Mouse (Mus musculus): ENCODE data around the gene Ppara. TPM values are rescaled to one million over a fixed set of nuclear protein-coding genes. Genes with fewer than 3 reads are reported as not detected.

Gene Ppara
- total RNA-seq (2014; fragmentation: Nextera tagmentation) (not detected in 2 replicates), total RNA-seq (2017) (not detected in 2 replicates)

DNA sequence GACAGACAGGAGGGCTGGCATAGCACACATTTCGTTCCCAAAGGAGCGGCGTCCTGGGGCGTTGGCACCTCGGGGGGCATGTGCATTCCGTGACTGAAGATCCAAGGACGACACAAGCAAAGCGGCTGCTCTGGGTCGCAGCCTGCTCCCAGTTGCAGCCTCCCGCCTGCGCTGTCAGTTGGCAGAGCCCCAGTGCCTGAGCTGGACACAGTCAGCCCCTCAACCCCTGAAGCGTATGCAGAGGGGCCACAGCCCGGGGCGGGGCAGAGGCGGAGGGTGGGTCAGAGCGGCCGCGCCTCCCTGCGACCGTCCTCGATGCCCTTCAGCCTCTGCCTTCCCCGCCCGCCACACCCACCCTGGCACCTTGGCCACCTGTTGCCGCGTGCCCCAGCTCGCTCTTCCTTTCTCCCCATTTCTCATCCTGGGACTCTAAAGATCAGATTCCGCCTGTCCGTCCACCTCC is at the start of gene Ppara:
Gene Ppara, plus strand, starts transcription at position 413 of the 463 bp plus-strand sequence.
- ATAC-seq (replicated peaks; ENCODE audit: poor library complexity, severe bottlenecking): peak; percentile 31

DNA sequence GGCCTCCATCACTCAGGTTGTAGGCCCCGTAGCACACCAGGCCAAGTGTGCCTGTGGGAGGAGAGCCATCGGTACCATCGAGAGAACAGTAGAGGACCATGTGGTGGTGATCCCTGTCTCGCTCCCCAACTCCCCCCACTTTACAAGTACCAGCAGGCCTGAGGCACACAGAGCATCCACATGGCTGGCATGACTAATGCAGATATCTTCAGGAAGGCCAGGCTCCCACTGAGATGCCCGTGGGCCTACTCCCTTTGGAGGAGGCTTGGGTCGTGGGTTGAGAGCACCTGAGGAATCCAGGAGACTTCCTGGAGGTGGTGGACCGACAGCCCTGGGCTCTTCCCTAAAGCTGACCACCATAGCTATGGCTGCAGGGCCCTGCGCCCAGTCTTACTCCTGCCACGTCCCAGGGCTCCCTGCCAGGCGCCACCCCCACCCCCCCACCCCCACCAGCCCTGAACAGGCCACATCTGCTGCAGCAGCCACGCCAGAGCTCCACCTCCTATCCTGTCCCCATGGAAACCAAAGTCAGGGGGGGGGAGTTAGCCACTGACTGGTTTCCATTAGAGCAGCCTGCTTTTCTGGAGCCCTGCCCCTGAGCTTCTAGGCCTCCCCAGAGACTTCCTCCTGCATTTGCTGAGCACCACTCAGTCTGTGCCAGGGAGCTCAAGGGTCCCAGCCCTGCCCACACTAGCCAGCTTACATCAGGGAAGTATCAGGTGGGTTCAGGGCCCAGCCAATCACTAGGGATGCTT is 48.0 kb upstream of the Ppara start:
- no peak for ATAC-seq (replicated peaks; ENCODE audit: poor library complexity, severe bottlenecking)

DNA sequence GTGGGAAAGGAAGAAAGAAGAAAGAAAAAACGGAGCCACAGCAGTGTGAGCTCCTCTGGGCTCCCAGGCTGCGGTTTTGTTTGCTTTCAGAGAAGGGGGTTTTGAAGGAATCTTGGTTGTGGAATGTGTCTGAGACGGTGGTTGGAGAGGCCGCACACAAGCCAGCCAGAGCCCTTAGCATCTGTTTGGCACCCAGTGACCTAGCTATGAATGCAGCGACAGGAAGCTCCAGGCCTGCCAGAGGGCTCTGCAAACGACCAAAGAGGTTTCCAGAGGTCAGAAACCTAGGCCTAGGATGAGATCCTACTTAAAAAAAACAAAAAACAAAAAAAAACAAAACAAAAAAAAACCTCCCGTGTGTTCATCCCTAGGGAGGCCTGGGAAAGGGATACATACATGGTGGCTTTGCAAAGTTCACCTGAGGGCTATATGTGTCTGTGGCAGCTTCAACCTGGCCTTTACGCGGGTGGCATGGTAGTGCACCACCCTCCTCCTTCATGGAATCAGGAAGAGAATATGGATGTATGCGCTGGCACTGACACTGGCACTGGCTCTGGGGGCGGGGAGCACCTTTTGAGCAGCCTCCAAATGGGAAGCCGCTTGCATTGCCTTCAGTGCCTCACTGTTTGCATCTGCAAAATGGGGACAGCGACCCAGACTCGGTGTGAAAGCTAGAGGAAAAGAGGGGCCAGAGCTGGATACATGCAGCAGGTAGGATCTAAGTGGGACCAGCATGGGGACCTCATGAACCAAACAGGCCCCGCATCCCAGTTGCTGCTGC is 47.0 kb upstream of the Ppara start:
- ATAC-seq (replicated peaks; ENCODE audit: poor library complexity, severe bottlenecking): no peak

DNA sequence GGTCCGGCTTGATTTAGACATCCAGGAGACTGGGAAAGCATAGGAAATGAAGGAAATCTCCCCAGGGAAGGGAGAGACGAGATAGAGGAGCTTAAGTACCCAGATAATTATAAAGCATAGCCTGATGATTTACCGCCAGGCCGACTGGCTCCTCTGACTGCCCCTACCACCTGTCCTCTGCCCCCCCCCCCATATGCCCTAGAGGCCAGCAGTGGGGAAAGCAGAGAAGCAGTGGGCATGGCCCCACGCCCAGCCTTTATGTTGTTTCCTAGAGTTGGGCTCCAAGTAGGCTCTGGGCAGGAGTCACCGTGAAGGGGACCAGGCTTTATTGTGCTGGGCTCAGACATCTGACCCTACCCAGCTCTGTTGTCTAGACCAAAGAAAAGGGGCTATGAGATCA is 46.0 kb upstream of the Ppara start:
- ATAC-seq (replicated peaks; ENCODE audit: poor library complexity, severe bottlenecking): no peak

DNA sequence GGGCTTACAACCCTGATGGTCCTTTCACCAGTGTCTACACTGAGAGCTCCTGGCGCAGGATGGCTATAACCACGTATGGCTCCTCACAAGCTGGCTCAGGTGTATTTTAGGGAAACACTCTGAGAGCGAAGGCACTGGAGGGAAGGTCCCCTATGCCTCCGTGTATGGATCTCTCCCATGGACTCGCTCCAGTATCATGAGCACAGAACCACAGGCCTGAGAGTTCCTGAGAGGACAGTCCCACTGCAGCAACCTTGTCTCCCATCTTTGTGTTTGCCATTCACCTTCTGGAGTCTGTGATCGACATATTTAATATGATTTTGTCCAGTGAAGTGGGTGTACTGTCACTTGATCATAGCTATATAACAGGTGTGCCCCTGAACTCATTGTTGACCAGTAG is 45.3 kb upstream of the Ppara start:
- ATAC-seq (replicated peaks; ENCODE audit: poor library complexity, severe bottlenecking): no peak

DNA sequence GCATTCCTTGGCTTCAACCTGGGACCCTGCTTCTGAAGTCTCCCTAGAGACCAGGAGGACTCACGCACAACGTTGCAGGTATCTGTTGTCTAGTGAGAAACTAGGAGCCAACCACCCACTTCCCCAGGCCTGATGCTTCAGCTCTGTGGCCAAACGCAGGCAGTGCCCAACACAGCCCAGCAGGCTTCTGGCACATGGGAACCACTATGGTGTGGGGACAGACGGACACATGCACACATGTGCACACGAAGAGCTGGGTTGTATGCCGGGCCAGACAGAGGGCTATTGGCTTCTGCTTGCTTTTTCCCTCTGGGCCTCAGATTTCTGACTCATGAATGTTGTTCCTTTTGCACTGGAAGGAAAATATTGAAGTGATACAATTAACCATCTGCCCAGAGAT is 44.7 kb upstream of the Ppara start:
- ATAC-seq (replicated peaks; ENCODE audit: poor library complexity, severe bottlenecking): no peak

DNA sequence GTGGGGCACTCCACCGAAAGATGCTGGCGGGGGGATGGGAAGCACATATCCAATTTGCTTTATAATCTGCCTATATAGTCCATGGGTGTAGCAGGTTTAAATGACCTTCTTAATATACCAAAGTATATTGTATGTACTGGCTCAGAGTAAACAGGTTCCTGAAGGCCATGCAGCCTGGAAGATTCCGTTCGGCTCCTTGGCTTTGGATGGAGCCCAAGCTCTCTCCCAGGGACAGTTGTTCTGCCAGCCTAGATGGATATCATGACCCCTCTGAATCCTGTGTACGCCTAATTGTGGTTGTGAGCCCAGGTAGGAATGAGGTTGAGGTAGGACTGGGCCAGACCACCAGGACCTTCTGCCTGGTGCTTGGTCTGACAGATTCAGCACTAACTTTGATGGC is 43.9 kb upstream of the Ppara start:
- no peak for ATAC-seq (replicated peaks; ENCODE audit: poor library complexity, severe bottlenecking)

DNA sequence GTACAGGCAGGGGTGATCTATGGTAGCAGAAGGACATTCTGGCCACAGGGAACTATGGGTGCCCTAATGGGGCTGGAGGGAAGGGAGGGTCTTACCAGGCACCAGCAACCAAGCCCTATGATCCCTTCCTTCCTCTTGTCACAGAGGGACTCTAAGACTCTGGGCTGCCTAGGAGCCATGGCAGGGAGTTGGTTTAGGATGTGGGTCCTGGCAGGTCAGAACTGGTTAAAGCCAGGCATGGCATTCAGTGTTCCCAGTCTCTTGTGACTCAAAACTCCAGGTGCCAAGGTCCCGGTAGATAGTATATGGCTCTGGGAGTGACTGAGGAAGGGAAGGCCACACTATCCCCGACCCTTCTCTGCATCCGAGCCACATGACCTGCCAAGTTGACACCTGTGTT is 41.7 kb upstream of the Ppara start:
- no peak for ATAC-seq (replicated peaks; ENCODE audit: poor library complexity, severe bottlenecking)

DNA sequence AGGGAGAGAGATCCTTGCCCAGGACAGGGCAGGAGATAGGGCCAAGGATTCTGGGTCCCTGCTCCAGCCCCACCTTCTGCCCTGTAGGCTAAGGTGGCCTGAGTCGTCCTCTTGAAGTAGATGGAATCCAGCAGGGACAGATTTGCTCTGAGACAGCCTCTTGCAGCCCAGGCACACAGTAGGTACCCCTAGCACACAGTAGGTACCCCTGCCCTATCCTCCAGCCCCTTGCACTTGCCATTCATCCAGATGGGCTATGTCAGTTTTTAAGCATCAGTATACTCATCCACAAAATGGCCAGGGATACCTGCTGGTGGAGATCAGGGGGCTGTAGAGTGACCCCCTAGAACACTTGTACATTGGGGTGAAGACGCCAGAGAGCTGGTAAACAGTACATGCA is 41.0 kb upstream of the Ppara start:
- ATAC-seq (replicated peaks; ENCODE audit: poor library complexity, severe bottlenecking): no peak

DNA sequence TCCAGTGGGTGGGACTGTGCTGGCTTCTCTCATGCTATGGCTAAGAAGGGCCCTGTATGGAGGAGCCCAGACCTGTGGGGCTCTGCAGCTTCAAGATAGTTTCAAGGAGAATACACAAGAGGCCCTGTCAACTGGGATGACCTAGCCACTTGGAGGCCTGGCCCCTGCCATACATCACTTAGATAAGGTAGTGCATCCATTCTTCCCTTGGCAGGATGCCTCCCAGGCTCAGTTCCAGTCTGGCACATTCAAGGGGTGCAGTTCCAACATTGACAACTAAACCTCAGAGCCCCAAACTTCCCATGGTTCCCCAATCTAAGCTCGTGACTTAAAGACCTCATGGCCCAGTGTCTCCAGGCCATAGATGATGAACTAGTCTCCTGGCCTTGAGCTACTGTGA is 40.4 kb upstream of the Ppara start:
- no peak for ATAC-seq (replicated peaks; ENCODE audit: poor library complexity, severe bottlenecking)

DNA sequence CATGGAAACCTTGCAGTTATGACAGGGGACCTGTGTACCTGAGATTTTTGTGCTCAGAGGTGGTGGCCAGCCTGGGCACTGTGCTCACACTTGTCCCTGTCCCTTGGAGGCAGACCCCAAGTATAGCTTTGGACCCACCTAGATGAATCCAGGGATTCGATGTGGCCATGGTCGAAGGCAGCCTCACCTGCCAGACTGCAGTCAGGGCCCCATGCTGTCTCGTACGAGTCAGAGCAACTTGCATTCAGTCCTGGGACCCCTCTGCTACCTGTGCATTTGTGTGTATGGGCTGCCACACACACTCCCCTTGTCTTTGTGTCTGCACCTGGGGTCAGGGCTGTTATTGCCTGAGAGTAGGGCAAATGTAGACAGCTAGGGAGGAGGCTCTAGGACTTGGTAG is 39.5 kb upstream of the Ppara start:
- ATAC-seq (replicated peaks; ENCODE audit: poor library complexity, severe bottlenecking): no peak

DNA sequence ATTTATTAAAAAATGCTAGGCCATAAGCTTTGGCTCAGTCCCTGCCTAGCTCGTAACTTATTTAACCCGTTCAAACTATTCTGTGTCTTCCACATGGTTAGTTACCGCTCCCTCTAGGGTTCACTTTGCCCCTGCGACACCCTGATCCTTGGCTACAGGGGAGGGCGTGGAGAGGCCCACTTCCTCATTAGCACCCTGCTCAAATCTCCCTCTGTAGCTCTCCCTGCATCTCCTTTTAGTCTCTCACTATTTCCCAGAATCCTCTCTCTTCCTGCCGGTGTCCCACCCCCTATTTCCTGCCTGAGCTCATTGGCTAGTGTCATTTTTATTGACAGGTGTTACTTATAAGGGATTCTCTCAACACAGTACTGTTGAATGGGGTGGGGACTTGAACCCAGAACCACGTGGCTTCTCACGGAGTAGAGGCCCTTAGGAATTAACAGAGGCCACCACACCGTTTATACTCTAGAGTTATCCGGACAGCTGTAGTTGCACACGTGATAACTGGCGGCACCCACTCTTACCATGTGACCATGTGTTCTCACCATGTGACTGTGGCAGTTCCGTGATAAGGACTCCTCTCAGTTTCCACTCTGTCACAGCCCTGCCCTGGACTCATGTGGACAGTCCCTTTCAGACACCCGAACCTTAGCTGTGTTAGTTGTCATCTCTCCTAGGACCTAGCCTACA is 36.3 kb upstream of the Ppara start:
- ATAC-seq (replicated peaks; ENCODE audit: poor library complexity, severe bottlenecking): peak; percentile 51

DNA sequence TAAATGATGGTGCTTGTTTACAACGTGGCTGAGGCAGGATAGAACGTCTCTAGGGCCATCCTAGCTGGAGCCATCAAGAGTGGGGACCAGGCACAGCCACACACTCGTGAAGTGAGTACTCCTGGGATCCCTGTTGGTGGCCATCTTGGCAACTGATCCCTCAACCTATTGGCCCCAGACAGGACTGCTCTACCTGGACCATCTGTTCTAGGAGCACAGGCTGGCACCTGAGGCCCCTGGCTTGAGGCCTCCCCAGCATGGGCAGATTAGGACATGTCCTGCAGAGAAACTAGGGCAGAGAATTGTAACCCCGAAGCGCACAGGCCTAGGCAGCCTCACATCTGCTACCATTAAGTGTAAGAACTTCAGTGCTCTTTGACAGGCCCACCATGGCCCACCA is 35.3 kb upstream of the Ppara start:
- ATAC-seq (replicated peaks; ENCODE audit: poor library complexity, severe bottlenecking): no peak

DNA sequence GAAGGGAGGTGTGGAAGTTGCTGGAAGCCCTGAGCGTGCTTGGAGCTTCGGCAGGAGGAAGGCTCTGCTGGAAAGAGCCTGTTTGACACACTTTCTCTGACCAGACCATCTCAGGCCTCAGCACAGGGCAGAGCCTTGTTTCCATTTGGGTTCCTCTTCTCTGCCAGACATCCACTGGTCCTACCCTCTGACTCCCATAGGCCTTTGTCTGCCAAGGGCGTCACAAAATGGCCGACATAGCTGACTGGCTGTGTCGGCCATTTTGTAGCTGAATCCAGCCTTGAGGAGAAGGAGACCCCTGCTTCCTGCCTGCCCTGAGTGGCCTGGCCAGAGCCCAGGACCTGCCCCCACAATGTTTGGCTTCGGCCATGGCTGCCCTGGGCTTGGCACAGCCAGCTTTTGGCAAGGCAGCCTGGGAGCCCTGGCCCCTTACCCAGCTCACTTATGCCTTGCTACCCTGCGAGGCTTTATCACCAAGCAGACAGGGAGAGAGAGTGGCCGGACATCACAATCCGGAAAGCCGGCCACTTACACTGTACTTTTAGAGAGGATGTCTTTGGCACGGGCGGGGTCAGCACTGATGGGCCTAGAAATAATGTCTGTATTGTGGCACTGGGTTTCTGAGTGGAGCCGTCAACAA is 34.8 kb upstream of the Ppara start:
- no peak for ATAC-seq (replicated peaks; ENCODE audit: poor library complexity, severe bottlenecking)

DNA sequence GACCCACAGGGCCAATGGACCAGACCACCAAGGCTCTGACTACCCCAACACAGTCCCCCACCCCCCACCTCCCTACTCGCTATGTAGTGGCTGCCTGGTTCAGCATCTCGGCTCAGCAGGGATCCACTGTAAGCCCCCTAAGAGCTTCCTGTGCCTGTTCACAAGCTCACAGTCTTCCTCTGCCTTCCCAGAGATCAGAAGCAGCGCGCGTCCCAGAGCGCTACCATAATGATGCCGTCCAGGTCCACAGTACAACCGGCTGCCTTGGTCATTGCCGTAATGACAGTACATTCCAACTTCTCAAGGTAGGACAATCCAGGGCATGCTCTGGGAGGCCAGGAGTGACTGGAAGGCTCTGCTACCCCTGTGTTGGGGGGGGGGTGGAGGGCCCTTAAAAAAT is 34.1 kb upstream of the Ppara start:
- ATAC-seq (replicated peaks; ENCODE audit: poor library complexity, severe bottlenecking): no peak

DNA sequence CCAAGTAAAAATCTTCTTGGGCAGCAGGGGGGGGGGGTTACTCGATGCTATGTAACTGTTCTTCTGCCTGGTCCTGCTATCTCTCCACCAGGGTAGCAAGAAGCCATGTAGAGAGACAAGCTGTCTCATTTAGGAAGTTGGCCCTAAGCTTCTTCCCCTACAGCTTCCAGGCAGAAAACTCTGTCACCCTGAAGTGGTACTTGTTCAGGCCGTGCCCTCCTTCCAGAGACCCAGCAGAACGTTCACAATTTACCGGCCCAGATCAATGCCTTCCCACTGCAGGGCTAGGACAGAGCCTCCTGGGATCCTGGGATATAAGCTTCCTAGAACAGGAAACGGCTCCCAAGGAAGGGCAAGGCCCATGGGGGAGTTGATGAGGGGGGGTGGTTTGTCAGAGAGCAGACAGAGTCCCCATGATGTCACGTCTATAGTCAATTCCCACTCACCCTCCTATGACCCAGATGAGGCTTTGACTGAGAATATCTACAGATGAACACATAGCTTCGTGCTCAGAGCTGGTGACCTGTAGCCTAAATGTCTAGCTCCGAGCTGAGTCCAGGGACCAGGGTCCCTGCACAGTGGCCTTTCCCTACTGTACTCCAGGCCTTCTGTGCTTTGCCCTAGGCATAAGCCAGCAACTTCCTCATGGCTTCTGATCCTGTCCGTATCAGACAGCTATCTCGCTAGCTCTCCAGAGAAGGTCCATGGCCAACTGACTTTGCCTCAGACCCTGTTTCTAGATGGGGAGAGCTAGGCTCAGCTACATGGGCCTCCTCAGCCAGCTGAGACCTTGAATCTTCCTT is 33.5 kb upstream of the Ppara start:
- no peak for ATAC-seq (replicated peaks; ENCODE audit: poor library complexity, severe bottlenecking)

DNA sequence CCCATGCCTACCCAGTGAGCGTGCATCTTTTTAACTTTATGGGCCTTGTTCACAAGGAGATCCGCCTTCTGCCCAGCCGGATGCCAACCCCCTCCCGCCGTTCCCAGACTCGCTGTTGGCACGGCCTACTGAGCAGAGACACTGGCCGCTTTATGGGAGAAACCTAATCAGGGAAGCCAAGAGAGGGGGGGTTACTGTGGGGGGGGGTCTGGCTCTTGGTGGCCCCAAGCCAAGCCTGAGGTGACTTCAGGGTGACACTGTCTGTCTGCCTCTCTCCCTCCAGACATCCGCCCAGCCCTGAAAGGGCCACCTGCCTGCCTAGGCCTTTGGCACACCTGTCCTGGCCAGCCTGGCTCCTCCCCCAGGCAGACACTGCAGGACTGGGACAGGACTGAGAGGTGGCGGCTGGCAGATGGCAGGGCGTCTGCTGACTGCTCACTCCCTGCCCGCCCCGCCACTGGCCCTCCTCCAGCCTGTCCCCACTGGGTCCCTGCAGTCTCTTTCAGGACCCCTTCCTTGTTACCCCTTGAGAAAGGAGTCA is 32.3 kb upstream of the Ppara start:
- no peak for ATAC-seq (replicated peaks; ENCODE audit: poor library complexity, severe bottlenecking)

DNA sequence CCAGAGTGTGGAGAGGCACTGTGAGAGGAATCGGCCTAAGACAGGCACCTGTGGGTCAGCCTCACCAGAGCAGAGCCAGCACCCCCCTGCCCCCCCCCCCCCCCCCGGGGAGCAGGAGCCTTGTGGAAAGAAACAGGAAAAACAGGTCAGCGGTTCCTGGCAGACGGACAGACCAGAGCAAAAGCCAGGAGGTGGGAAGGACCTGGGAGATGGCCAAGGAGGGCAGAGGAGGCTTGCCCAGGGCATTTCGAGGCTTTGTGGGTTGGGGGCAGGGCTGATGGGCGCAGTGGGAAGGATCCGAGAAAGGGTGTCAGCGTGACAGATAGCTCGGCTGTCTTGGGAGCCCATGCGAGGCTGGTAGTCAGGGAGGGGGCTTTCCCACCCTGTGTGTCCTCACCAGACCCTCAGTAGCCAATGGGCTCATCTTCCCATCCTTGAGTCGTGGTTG is 31.6 kb upstream of the Ppara start:
- ATAC-seq (replicated peaks; ENCODE audit: poor library complexity, severe bottlenecking): no peak

DNA sequence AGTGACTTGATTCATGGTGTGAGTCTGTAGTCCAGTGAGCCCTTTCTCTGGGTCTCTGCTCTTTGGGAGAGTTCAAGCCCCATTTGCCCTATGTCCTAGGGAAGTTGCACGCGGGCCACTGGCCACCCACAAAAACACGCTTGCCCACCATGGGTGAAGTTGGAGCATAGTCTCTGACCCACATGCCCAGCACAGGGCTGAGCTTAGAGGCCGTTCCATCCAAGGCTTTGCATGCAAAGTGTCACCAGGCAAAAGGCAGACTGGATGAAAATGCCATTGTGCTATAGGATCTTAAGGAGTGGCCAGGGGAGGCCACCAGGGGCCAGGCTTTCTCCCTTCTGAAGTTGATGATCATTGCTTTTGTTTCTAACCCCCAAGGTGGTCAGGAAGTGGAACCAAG is 30.9 kb upstream of the Ppara start:
- ATAC-seq (replicated peaks; ENCODE audit: poor library complexity, severe bottlenecking): no peak

All from granulocyte monocyte progenitor cell, adult 5-6 weeks (primary cell).